Mouse (Mus musculus) liver, embryonic 15.5 days (tissue): ENCODE data around the gene Cdk5r2. TPM values are rescaled to one million over a fixed set of nuclear protein-coding genes. Genes with fewer than 3 reads are reported as not detected.
A peak's percentile ranks its signal among the peaks of the same experiment; 100 is the strongest.

Experiments
- ATAC-seq: fragments of 200-750 bp; cut with Nextera tagmentation; 2 replicates; pipeline ENCODE4 v1.8.0; 2017; ENCODE audit warnings: moderate number of reproducible peaks, mild to moderate bottlenecking, moderate library complexity; ENCODE audit not compliant: insufficient read depth
- H3K27ac ChIP-seq: fragments of 300-500 bp; sonication (generic); replicated peaks from 2 replicates; pipeline ENCODE4 v1.5.1; 2015; ENCODE audit warnings: mild to moderate bottlenecking, inconsistent platforms
- H3K27me3 ChIP-seq: fragments of 300-500 bp; sonication (generic); 2 replicates; pipeline ENCODE4 v1.6.1; 2015; ENCODE audit warnings: mild to moderate bottlenecking, inconsistent platforms
- H3K36me3 ChIP-seq: fragments of 300-500 bp; sonication (generic); replicated peaks from 2 replicates; pipeline ENCODE4 v1.6.1; 2015; ENCODE audit warnings: moderate library complexity, mild to moderate bottlenecking, inconsistent platforms
- H3K4me1 ChIP-seq: fragments of 300-500 bp; sonication (generic); replicated peaks from 2 replicates; pipeline ENCODE4 v1.6.1; 2015; ENCODE audit warnings: inconsistent platforms
- H3K4me2 ChIP-seq: fragments of 300-500 bp; sonication (generic); 2 replicates; pipeline ENCODE4 v1.6.1; 2015; ENCODE audit warnings: moderate library complexity, mild to moderate bottlenecking, inconsistent platforms
- H3K4me3 ChIP-seq: fragments of 300-500 bp; sonication (generic); replicated peaks from 2 replicates; pipeline ENCODE4 v1.5.1; 2015; ENCODE audit warnings: mild to moderate bottlenecking, inconsistent platforms
- H3K9ac ChIP-seq: fragments of 300-500 bp; sonication (generic); 2 replicates; pipeline ENCODE4 v1.6.1; 2015; ENCODE audit warnings: moderate library complexity, mild to moderate bottlenecking, inconsistent platforms
- H3K9me3 ChIP-seq: fragments of 300-500 bp; sonication (generic); replicated peaks from 2 replicates; pipeline ENCODE4 v1.6.1; 2016; ENCODE audit warnings: inconsistent platforms
- WGBS: fragments of 180-500 bp; shearing (Covaris S2); methylation state at CpG from one replicate; pipeline ENCODE4 v1.1.7; 2015; ENCODE audit warnings: mixed read lengths; ENCODE audit not compliant: insufficient replicate concordance; 5-methylcytosine and 5-hydroxymethylcytosine counted together
- polyA plus RNA-seq: library from polyadenylated mRNA; unstranded; fragments of >200 nt; fragmentation: Nextera tagmentation; extraction: Ambion mirVana; gene quantifications from 2 replicates; pipeline ENCODE4 v1.2.1, GENCODE M21; 2015

Gene Cdk5r2
- polyA plus RNA-seq, 1 experiment from 2014 or later: not detected

- under 1% methylated on average over 48 of the region's 48 CpGs for WGBS
- no peaks in the 10 kb centered on the region for H3K36me3 ChIP-seq
- H3K4me1 ChIP-seq: peaks cover 11% of the 10 kb centered on the region
- peak overlapping the region; percentile 47 for H3K4me3 ChIP-seq
- no peak for ATAC-seq
- no peaks in the 10 kb centered on the region for H3K9me3 ChIP-seq
- no peak overlapping the region for H3K9ac ChIP-seq
- peaks cover 100% of the 10 kb centered on the region for H3K27me3 ChIP-seq
- no peak overlapping the region for H3K27ac ChIP-seq
- peak overlapping the region; percentile 68 for H3K4me2 ChIP-seq
These were observed 422 bp downstream of the Cdk5r2 start for GRCm38 (mm10) chr1:74855156-74855555.

GRCm38 (mm10) chr1:74855651-74856438 lies 1.1 kb downstream of the Cdk5r2 start:
- H3K27me3 ChIP-seq: peaks cover 100% of the 10 kb centered on the region
- no peaks in the 10 kb centered on the region for H3K36me3 ChIP-seq
- H3K9me3 ChIP-seq: no peaks in the 10 kb centered on the region
- no peak overlapping the region for H3K9ac ChIP-seq
- peaks cover 11% of the 10 kb centered on the region for H3K4me1 ChIP-seq
- no peak overlapping the region for H3K27ac ChIP-seq
- peak overlapping the region; percentile 47 for H3K4me3 ChIP-seq
- no peak for ATAC-seq
- 2% methylated on average over 73 of the region's 74 CpGs for WGBS
- peak overlapping the region; percentile 68 for H3K4me2 ChIP-seq

- peaks cover 11% of the 10 kb centered on the region for H3K4me1 ChIP-seq
- H3K4me3 ChIP-seq: no peak overlapping the region
- no peak for ATAC-seq
- no peak overlapping the region for H3K4me2 ChIP-seq
- no peaks in the 10 kb centered on the region for H3K36me3 ChIP-seq
- H3K27ac ChIP-seq: no peak overlapping the region
- no peaks in the 10 kb centered on the region for H3K9me3 ChIP-seq
- H3K9ac ChIP-seq: no peak overlapping the region
- H3K27me3 ChIP-seq: peaks cover 98% of the 10 kb centered on the region
- 3% methylated on average over 11 of the region's 11 CpGs for WGBS
These were observed 1.6 kb downstream of the Cdk5r2 start for GRCm38 (mm10) chr1:74856439-74856720.

- WGBS: 2% methylated on average over 7 of the region's 7 CpGs
- H3K4me3 ChIP-seq: no peak overlapping the region
- ATAC-seq: no peak
These were observed 2.1 kb downstream of the Cdk5r2 start for GRCm38 (mm10) chr1:74856791-74857190.

GRCm38 (mm10) chr1:74857201-74857600 lies 2.5 kb downstream of the Cdk5r2 start:
- Histone ChIP-seq H3K27ac (no peak overlapping the region), H3K27me3 (peaks cover 89% of the 10 kb centered on the region), H3K9ac (no peak overlapping the region), H3K4me2 (no peak overlapping the region), H3K36me3 (no peaks in the 10 kb centered on the region), H3K4me1 (peaks cover 11% of the 10 kb centered on the region), H3K9me3 (no peaks in the 10 kb centered on the region), H3K4me3 (no peak overlapping the region)
- 3% methylated on average over 20 of the region's 20 CpGs for WGBS
- no peak for ATAC-seq

More at GRCm38 (mm10) chr1:74856791-74857190, 2.1 kb downstream of the Cdk5r2 start:
- Histone ChIP-seq H3K4me1 (peaks cover 11% of the 10 kb centered on the region), H3K36me3 (no peaks in the 10 kb centered on the region), H3K9me3 (no peaks in the 10 kb centered on the region), H3K9ac (no peak overlapping the region), H3K4me2 (no peak overlapping the region), H3K27ac (no peak overlapping the region), H3K27me3 (peaks cover 93% of the 10 kb centered on the region)

GRCm38 (mm10) chr1:74857677-74858076 lies 2.9 kb downstream of the Cdk5r2 start:
- Histone ChIP-seq H3K4me3 (no peak overlapping the region), H3K9me3 (no peaks in the 10 kb centered on the region), H3K4me1 (peaks cover 11% of the 10 kb centered on the region), H3K27ac (no peak overlapping the region), H3K36me3 (no peaks in the 10 kb centered on the region), H3K27me3 (peaks cover 85% of the 10 kb centered on the region), H3K9ac (no peak overlapping the region), H3K4me2 (no peak overlapping the region)
- ATAC-seq: no peak
- WGBS: 3% methylated on average over 4 of the region's 4 CpGs

- no peak overlapping the region for H3K9ac ChIP-seq
- peaks cover 79% of the 10 kb centered on the region for H3K27me3 ChIP-seq
- no peak for ATAC-seq
- H3K4me2 ChIP-seq: peak overlapping the region; percentile 13; the same call in 1 of the 2 replicates
- 1% methylated on average over 29 of the region's 29 CpGs for WGBS
- H3K27ac ChIP-seq: no peak overlapping the region
- H3K4me3 ChIP-seq: no peak overlapping the region
- no peaks in the 10 kb centered on the region for H3K36me3 ChIP-seq
- H3K9me3 ChIP-seq: no peaks in the 10 kb centered on the region
- H3K4me1 ChIP-seq: peaks cover 11% of the 10 kb centered on the region
These were observed 3.5 kb downstream of the Cdk5r2 start for GRCm38 (mm10) chr1:74858171-74858719.

GRCm38 (mm10) chr1:74858805-74859204 lies 4.1 kb downstream of the Cdk5r2 start:
- Histone ChIP-seq H3K27me3 (peaks cover 73% of the 10 kb centered on the region), H3K9me3 (no peaks in the 10 kb centered on the region), H3K4me2 (no peak overlapping the region), H3K27ac (no peak overlapping the region), H3K4me3 (no peak overlapping the region), H3K36me3 (no peaks in the 10 kb centered on the region), H3K9ac (no peak overlapping the region), H3K4me1 (peaks cover 11% of the 10 kb centered on the region)
- 8% methylated on average over 16 of the region's 16 CpGs for WGBS
- ATAC-seq: no peak

GRCm38 (mm10) chr1:74859223-74859984 lies 4.7 kb downstream of the Cdk5r2 start:
- Histone ChIP-seq H3K27me3 (peaks cover 67% of the 10 kb centered on the region), H3K27ac (no peak overlapping the region), H3K4me2 (no peak overlapping the region), H3K4me3 (no peak overlapping the region), H3K36me3 (no peaks in the 10 kb centered on the region), H3K9ac (no peak overlapping the region), H3K4me1 (peaks cover 11% of the 10 kb centered on the region), H3K9me3 (no peaks in the 10 kb centered on the region)
- 26% methylated on average over 6 of the region's 6 CpGs for WGBS
- no peak for ATAC-seq

- Histone ChIP-seq H3K4me1 (no peaks in the 10 kb centered on the region), H3K9ac (no peak overlapping the region), H3K4me2 (no peak overlapping the region), H3K27me3 (peaks cover 43% of the 10 kb centered on the region), H3K27ac (no peak overlapping the region), H3K36me3 (no peaks in the 10 kb centered on the region), H3K9me3 (no peaks in the 10 kb centered on the region), H3K4me3 (no peak overlapping the region)
- ATAC-seq: no peak
These were observed 7.0 kb downstream of the Cdk5r2 start for GRCm38 (mm10) chr1:74861783-74862182.

GRCm38 (mm10) chr1:74872218-74872617 lies 17.5 kb downstream of the Cdk5r2 start:
- WGBS: 35% methylated on average over 2 of the region's 2 CpGs

More at GRCm38 (mm10) chr1:74872218-74872617, 17.5 kb downstream of the Cdk5r2 start:
- peaks cover 29% of the 10 kb centered on the region; the same call in 1 of the 2 replicates for H3K27me3 ChIP-seq
- H3K36me3 ChIP-seq: no peaks in the 10 kb centered on the region
- no peaks in the 10 kb centered on the region for H3K9me3 ChIP-seq
- H3K4me2 ChIP-seq: no peak overlapping the region
- no peak overlapping the region for H3K27ac ChIP-seq
- H3K4me3 ChIP-seq: no peak overlapping the region
- H3K9ac ChIP-seq: no peak overlapping the region
- no peaks in the 10 kb centered on the region for H3K4me1 ChIP-seq
- no peak for ATAC-seq
